Mouse (Mus musculus) forebrain, embryonic 11.5 days (tissue): ENCODE data around the gene Palb2. TPM values are rescaled to one million over a fixed set of nuclear protein-coding genes. Genes with fewer than 3 reads are reported as not detected.

ENCODE experiments used
- ATAC-seq: fragments of 200-750 bp; cut with Nextera tagmentation; replicated peaks from 2 replicates; pipeline ENCODE4 v1.8.0; 2017; ENCODE audit warnings: moderate TSS enrichment; ENCODE audit not compliant: low FRiP score
- DNase-seq: peaks from one replicate; pipeline ENCODE4 v3.0.0-alpha.2; 2017; ENCODE audit warnings: low spot score
- H3K27ac ChIP-seq: fragments of 300-500 bp; sonication (generic); 2 replicates; pipeline ENCODE4 v1.5.1; 2014; ENCODE audit warnings: low read depth, low read length
- H3K27me3 ChIP-seq: fragments of 300-500 bp; sonication (generic); 2 replicates; pipeline ENCODE4 v1.6.1; 2014; ENCODE audit warnings: mild to moderate bottlenecking, low read length, mixed read lengths; ENCODE audit not compliant: control insufficient read depth, insufficient read depth
- H3K36me3 ChIP-seq: fragments of 300-500 bp; sonication (generic); 2 replicates; pipeline ENCODE4 v1.6.1; 2014; ENCODE audit warnings: mild to moderate bottlenecking, low read length, moderate library complexity, mixed read lengths; ENCODE audit not compliant: control insufficient read depth, insufficient read depth
- H3K4me1 ChIP-seq: fragments of 300-500 bp; sonication (generic); replicated peaks from 2 replicates; pipeline ENCODE4 v1.6.1; 2014; ENCODE audit warnings: low read length, mixed read lengths; ENCODE audit not compliant: control insufficient read depth, insufficient read depth
- H3K4me2 ChIP-seq: fragments of 300-500 bp; sonication (generic); 2 replicates; pipeline ENCODE4 v1.6.1; 2014; ENCODE audit warnings: low read depth, mild to moderate bottlenecking, low read length, moderate library complexity, mixed read lengths; ENCODE audit not compliant: severe bottlenecking
- H3K4me3 ChIP-seq: fragments of 300-500 bp; sonication (generic); 2 replicates; pipeline ENCODE4 v1.5.1; 2014; ENCODE audit warnings: low read depth, low read length
- H3K9ac ChIP-seq: fragments of 300-500 bp; sonication (generic); 2 replicates; pipeline ENCODE4 v1.6.1; 2014; ENCODE audit warnings: low read length
- H3K9me3 ChIP-seq: fragments of 300-500 bp; sonication (generic); 2 replicates; pipeline ENCODE4 v1.6.1; 2016; ENCODE audit warnings: low read length, mixed read lengths; ENCODE audit not compliant: control insufficient read depth
- WGBS: fragments of 180-500 bp; shearing (Covaris S2); extraction: QIAGEN DNeasy Blood & Tissue Kit; methylation state at CpG from one replicate; pipeline ENCODE4 v1.1.7; 2014; 5-methylcytosine and 5-hydroxymethylcytosine counted together
- polyA plus RNA-seq: library from polyadenylated mRNA; unstranded; fragments of >200 nt; fragmentation: Nextera tagmentation; extraction: Ambion mirVana; gene quantifications from 2 replicates; pipeline ENCODE4 v1.2.1, GENCODE M21; 2014

Palb2 gene
- polyA plus RNA-seq, 1 experiment from 2014 or later: 27.0 TPM

GRCm38 (mm10) chr7:122087195-122087982, 45.4 kb downstream of the Palb2 start:
- H3K27ac ChIP-seq: no peak overlapping the region
- no peaks in the 10 kb centered on the region for H3K4me1 ChIP-seq
- H3K9me3 ChIP-seq: no peaks in the 10 kb centered on the region
- no peak overlapping the region for H3K4me2 ChIP-seq
- DNase-seq (no peak), ATAC-seq (no peak)
- no peak overlapping the region for H3K9ac ChIP-seq
- H3K4me3 ChIP-seq: no peak overlapping the region
- 89% methylated on average over 11 of the region's 11 CpGs for WGBS
- peaks cover 17% of the 10 kb centered on the region; the same call in 1 of the 2 replicates for H3K36me3 ChIP-seq
- no peaks in the 10 kb centered on the region for H3K27me3 ChIP-seq

GRCm38 (mm10) chr7:122081071-122081470, 51.7 kb downstream of the Palb2 start:
- ATAC-seq (no peak), DNase-seq (no peak)
- Histone ChIP-seq H3K9ac (no peak overlapping the region), H3K4me3 (no peak overlapping the region), H3K27me3 (no peaks in the 10 kb centered on the region), H3K36me3 (peaks cover 6% of the 10 kb centered on the region; the same call in 1 of the 2 replicates), H3K9me3 (no peaks in the 10 kb centered on the region), H3K4me2 (no peak overlapping the region), H3K4me1 (no peaks in the 10 kb centered on the region), H3K27ac (no peak overlapping the region)
- 97% methylated on average over 1 of the region's 1 CpGs for WGBS

GRCm38 (mm10) chr7:122079798-122080554, 52.8 kb downstream of the Palb2 start:
- no peak for ATAC-seq
- H3K4me3 ChIP-seq: no peak overlapping the region
- peaks cover 6% of the 10 kb centered on the region; the same call in 1 of the 2 replicates for H3K36me3 ChIP-seq
- DNase-seq: no peak
- H3K9ac ChIP-seq: no peak overlapping the region
- H3K9me3 ChIP-seq: no peaks in the 10 kb centered on the region
- no peak overlapping the region for H3K27ac ChIP-seq
- no peaks in the 10 kb centered on the region for H3K27me3 ChIP-seq
- no peaks in the 10 kb centered on the region for H3K4me1 ChIP-seq
- H3K4me2 ChIP-seq: no peak overlapping the region
- WGBS: 91% methylated on average over 8 of the region's 8 CpGs

- no peaks in the 10 kb centered on the region for H3K9me3 ChIP-seq
- H3K27me3 ChIP-seq: no peaks in the 10 kb centered on the region
- no peak overlapping the region for H3K4me3 ChIP-seq
- H3K9ac ChIP-seq: no peak overlapping the region
- peaks cover 13% of the 10 kb centered on the region; the same call in 1 of the 2 replicates for H3K36me3 ChIP-seq
- no peak for DNase-seq
- WGBS: 86% methylated on average over 3 of the region's 3 CpGs
- H3K4me1 ChIP-seq: no peaks in the 10 kb centered on the region
- ATAC-seq: no peak
- H3K4me2 ChIP-seq: no peak overlapping the region
- H3K27ac ChIP-seq: no peak overlapping the region
These were observed 58.4 kb downstream of the Palb2 start for GRCm38 (mm10) chr7:122074374-122074773.

GRCm38 (mm10) chr7:122067517-122068381, 65.0 kb downstream of the Palb2 start:
- H3K36me3 ChIP-seq: peaks cover 7% of the 10 kb centered on the region; the same call in 1 of the 2 replicates
- peak overlapping the region; percentile 96 for H3K9ac ChIP-seq
- ATAC-seq (peak; percentile 52), DNase-seq (peak; percentile 73)
- H3K9me3 ChIP-seq: no peaks in the 10 kb centered on the region
- 3% methylated on average over 52 of the region's 58 CpGs for WGBS
- no peaks in the 10 kb centered on the region for H3K27me3 ChIP-seq
- peak overlapping the region; percentile 98 for H3K4me3 ChIP-seq
- H3K4me1 ChIP-seq: peaks cover 10% of the 10 kb centered on the region; the same call in 1 of the 2 replicates
- H3K27ac ChIP-seq: peak overlapping the region; percentile 91
- H3K4me2 ChIP-seq: peak overlapping the region; percentile 87

- Histone ChIP-seq H3K36me3 (peaks cover 3% of the 10 kb centered on the region; the same call in 1 of the 2 replicates), H3K9me3 (no peaks in the 10 kb centered on the region), H3K27ac (peak within 1 kb of the TSS; percentile 91), H3K4me2 (peak within 1 kb of the TSS; percentile 87), H3K9ac (peak within 1 kb of the TSS; percentile 96), H3K4me1 (peaks cover 10% of the 10 kb centered on the region; the same call in 1 of the 2 replicates), H3K4me3 (peak within 1 kb of the TSS; percentile 98), H3K27me3 (no peaks in the 10 kb centered on the region)
- ATAC-seq (peak; percentile 99), DNase-seq (peak; percentile 98)
- under 1% methylated on average over 57 of the region's 60 CpGs for WGBS
These were observed 65.8 kb downstream of the Palb2 start, which contains the start of the genes Ubfd1 and Ears2 for GRCm38 (mm10) chr7:122066945-122067516. Ubfd1 (plus strand) TSS chr7:122067175. Ears2 (minus strand) TSS chr7:122067263.

GRCm38 (mm10) chr7:122066102-122066944, 66.5 kb downstream of the Palb2 start:
- Histone ChIP-seq H3K27ac (peak overlapping the region; percentile 91), H3K4me3 (peak overlapping the region; percentile 98), H3K9me3 (no peaks in the 10 kb centered on the region), H3K4me2 (peak overlapping the region; percentile 87), H3K36me3 (no peaks in the 10 kb centered on the region; the same call in 1 of the 2 replicates), H3K27me3 (no peaks in the 10 kb centered on the region), H3K9ac (peak overlapping the region; percentile 96), H3K4me1 (peaks cover 10% of the 10 kb centered on the region; the same call in 1 of the 2 replicates)
- DNase-seq: no peak
- WGBS: 21% methylated on average over 31 of the region's 31 CpGs
- no peak; the same call in 1 of the 2 replicates for ATAC-seq
